Mouse (Mus musculus) testis, postnatal 14 days (tissue): Measurements from ENCODE around the gene Frs2.

Experiments
- DNase-seq: peaks from one replicate; pipeline ENCODE4 v3.0.0; 2021; ENCODE audit warnings: low spot score

The Frs2 gene

GRCm38 (mm10) chr10:117148361-117149003 is at the start of gene Frs2:
Gene Frs2, minus strand, starts transcription at chr10:117148534.
- peak; percentile 96 for DNase-seq

- DNase-seq = no peak
Measured at GRCm38 (mm10) chr10:117196696-117197095, 48.4 kb upstream of the Frs2 start.

DNA sequence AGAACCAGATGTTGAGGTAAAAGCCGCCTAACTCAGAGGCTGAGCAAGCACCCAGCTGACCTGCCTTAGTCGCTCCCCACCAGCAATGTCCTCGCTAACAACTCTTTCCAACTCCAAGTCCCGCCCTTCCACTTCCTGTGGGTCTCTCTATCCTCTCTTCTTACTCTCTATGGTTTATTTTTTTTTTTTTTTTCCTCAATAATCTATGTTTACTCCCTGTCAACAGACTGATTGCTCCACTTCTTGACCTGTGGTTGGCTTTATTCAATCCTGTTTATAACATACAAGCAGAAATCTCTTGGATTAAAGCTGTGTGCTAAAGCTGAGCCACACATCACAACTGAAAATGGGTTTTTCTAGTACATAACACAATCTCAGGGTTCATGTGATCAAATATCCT is 47.4 kb upstream of the Frs2 start:
- DNase-seq = no peak

DNA sequence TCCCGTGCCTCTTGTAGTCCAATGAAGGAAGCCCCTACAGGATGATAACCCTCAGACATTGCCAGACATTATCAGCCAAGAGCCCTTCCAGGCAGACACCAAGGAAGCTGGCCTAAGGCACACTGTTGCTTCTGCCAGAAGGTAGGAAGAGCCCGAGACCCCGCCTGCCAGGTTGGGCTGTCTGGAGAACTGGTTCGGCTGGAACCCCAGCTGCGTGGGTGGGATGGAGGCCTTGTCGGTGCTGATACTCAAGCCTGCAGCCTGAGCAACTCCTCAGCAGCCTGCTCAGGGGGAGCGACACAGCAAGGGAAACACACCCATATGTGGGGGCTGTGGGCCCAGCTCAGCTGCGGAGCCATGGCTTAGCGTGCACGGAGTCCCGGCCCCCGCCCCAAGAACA is 46.7 kb upstream of the Frs2 start:
- peak; percentile 50 for DNase-seq

DNA sequence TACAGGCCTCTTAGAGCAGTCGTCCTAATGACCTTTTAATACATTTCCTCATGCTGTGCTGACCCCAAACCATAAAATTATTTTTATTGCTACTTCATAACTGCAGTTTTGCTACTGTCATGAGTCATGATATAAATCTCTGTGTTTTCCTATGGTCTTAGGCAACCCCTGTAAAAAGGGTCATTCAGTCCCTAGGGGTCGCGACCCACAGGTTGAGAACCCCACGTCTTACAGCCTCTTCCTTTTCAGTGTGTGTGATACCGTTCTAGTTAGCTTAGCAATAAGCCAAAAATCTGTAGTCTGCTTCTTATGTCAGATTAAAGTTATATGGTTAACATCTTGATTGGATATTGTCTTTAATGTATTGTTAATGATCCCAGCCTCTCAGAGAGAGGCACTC is 45.0 kb upstream of the Frs2 start:
- no peak for DNase-seq

GRCm38 (mm10) chr10:117185399-117186089 is 37.2 kb upstream of the Frs2 start:
- DNase-seq = no peak

GRCm38 (mm10) chr10:117181098-117181497 is 32.8 kb upstream of the Frs2 start:
- DNase-seq = no peak

DNA sequence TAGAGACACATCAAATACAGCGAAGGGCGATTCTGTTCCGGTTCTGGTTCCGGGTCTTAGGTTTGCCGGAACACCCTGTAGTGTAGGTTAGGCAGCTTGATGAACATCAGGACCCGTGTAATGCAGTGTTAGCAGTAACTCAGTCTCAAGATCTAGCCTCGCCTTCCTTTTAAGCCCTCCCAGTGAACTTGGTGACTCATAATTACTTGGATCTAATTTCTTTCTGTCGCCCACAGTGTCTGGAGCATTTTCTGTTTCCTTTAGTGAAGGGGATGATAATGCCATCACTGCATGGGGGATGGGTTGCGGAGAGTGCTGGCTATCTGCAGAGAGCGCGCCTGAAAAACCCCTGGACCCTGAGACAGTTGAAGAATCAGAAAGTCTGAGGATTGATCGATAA is 26.3 kb upstream of the Frs2 start:
- no peak for DNase-seq

DNA sequence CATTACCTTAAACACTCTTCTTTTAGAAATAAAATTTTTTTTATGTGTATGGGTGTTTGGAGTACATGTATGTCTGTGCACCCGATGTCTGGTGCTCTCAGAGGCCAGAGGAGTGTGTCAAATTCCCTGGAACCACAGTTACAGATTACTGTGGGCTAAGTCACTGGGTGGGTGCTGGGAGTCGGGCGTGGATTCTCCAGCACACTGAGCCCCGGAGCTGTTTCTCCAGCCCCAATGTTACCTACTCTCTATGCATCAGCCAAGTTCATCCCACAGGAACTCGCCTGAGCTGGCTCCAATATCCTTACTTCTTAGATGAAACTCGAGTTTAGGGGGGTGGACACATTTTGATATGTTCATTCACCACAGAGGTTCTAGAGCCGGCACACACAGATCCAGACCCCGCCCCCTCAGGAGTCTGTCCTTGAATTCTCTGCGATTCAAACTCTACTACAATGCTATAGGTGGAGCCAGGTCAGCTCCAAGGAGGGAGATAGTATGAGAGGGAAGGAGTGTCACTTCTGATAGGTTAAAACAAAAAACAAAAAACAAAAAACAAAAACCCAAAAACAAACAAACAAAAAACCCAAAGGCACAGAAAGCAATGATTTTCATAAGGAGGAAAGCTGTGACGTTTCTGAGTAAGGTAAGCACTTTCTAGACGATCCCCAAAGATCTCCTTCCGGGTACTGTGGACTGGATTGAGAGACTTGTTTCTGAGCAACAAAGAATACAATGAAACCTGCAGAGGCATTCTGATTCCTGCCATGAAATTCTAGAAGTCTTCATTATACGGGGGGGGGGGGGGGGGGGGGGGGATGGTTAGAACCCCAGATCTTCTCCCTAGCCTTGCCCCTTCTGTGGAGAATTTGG is 25.5 kb upstream of the Frs2 start:
- DNase-seq = no peak

GRCm38 (mm10) chr10:117173111-117173510 is 24.8 kb upstream of the Frs2 start:
- DNase-seq = no peak

DNA sequence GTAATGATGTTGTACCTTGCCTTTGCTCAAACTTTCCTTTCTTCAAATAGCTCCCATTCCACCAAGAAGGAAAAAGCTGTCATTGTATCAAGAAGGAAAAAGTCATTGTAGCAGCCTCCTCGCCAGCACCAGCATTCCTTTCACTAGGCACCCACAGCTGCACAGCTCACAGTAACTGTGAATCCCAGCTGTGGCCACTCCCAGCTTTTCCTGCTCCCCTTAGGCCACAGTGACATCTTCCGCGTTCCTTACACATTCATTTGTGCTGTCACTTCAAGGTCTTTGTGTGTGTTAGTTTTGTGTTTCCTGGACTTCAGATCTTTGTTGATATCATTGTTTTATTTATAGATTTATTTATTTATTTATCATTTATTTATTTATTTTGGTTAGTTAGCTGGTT is 23.7 kb upstream of the Frs2 start:
- DNase-seq = peak; percentile 34

DNA sequence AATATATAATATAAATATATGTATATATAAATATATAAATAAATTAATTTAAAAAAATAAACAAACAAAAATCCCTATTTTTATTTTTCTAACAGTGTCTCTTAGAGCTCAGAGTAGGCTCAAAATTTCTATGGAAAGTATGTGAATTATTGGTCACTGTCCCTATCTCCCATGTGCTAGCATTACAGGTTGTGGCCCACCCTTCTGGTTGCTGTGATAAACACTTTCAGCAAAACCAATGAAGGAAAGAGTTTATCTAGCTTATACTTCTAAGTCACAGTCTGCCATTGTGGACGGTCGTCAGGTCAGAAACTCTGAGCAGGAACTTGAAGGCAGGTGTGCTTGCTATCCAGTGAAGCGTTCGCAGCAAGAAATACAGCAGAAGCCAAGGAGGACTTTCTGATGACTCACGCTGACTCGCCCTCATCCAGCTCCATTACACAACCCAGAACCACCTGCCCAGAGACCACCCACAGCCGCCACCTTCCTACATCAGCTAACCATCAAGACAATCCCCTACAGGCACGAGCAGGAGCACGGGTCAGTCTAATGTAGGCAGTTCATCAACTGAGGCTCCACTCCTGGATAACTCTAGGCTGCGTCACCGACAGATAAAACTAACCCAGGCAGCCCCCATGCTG is 18.6 kb upstream of the Frs2 start:
- DNase-seq = no peak

DNA sequence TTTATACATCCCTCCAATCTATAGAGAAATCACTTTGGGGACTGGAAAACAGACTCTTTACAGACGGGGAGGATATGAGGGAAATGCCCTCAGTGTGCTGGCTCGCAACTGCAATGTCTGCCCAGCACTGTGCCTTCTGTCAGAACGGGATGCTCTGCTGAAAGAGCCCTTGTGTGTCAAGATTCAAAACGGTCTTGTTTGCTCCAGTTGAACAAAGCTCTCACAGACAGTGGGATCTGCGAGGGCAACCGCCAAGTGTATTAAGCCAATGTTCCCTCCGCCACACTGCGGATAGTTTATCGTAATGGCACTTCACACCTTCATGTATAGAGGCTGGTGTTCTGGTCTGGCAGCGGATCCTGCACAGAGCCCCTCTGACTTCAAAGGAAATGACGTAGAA is 14.3 kb upstream of the Frs2 start:
- no peak for DNase-seq

DNA sequence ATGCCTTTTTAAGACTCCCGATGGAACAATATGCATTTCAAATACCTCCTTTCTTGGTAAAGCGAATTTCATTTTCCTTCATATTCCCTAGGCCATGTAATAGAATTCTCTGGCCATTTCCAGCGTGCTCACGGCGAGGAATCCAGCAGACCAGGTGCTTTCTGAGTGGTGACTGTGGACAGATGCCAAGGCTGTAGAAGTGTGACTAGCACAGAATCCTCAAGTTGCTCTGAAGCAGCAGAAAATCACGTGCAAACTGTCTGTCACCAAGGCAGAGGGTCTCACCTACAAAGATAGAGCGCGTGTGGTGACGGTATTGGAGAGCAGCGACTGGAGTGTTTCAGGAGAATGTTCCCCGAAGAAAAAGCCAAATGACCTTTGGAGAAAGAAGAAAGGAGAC is 11.8 kb upstream of the Frs2 start:
- no peak for DNase-seq

DNA sequence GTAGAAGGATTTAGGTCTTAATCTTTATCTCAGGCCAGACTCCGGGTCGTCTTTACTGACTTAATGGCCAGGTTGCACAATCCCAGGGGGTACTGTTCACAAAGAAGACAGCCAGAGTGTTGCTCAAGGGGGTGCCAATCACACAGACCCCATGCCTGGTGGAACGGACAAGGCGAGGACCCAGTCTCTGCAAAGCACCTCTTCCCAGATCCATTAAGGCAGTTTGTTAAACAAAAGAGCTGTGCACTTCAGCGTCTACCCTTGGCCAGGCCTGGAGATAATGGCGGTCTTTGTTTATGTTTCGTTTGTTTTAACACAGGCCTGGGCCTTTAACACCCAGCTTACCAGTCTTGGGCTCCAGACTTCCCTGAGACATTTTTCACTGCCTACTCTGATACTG is 3.9 kb upstream of the Frs2 start:
- no peak for DNase-seq

GRCm38 (mm10) chr10:117151676-117152075 is 3.3 kb upstream of the Frs2 start:
- DNase-seq = no peak

- DNase-seq = no peak
Measured at GRCm38 (mm10) chr10:117151241-117151640, 2.9 kb upstream of the Frs2 start.

DNA sequence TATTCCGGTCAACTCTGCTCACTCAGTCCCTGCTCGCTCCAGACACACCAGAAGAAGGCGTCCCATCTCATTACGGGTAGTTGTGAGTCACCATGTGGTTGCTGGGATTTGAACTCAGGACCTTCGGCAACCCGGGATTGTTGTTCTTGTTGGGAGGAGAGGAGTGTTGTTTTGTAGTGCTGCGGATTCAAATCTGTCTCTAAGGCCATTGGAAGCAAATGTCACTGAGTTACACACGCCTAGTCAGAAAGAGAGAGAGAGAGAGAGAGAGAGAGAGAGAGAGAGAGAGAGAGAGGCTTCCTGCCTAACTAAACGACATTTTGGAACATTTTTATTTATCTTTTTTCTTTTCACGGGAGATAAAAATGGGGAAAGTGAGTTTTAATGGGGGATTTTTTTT is 2.4 kb upstream of the Frs2 start:
- DNase-seq = no peak

DNA sequence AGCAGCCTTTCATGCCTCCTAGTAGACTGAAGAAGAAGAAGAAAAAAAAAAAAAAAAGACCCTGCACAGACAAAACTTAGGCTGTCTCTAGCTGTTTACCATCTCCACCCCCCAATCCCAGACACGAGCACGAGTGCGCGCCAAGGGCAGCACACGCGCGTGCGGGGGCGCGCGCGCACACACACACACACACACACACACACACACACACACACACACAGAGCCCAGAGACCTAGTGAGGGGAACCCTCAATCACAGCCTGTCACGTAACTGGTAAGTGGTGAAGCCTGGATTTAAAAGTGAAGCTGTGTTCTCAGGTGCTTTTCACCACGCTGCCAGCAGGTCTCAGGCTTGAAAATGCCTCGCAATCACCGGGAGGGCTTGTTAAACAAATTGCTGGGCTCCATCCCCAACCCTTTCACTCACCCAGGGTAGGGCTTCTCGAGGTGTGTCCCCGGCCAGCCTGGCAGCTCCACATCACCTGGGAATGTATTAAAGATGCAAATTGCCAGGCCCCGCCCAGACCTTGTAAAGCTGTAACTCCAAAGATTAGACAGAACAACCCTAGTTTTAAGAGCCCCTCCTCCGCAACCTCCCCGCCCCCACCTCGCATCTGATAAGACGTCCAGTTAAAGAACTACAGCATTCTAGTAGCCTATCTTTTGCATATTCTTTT is 1.7 kb upstream of the Frs2 start:
- no peak for DNase-seq

DNA sequence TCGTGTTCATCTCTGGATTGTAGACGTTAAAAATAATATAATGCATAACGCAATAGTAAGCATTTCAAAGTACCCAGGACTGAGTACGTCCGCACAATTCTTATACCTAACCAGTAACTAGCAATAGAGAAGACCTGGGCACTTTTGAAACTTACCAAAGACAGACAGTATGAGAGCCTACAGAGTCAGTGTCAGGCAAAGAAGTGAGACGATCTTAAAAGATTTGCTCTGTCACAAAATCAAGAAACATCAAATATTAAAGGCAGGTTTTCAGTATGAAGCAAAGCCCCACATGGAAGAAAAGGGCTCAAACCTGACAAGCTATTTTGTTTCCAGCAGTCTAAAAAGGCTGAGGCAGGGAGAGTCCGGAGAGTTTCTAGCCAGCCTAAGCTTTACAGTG is 907 bp upstream of the Frs2 start:
- DNase-seq = no peak

GRCm38 (mm10) chr10:117147463-117148360 is 622 bp downstream of the Frs2 start:
- peak; percentile 53 for DNase-seq
